Mouse (Mus musculus) thymus, adult 2 months (tissue): ENCODE results near the gene Fhl5. TPM values are rescaled to one million over a fixed set of nuclear protein-coding genes. Genes with fewer than 3 reads are reported as not detected.
"Not testable (repeated sequence)": the region's sequence is repeated elsewhere in the genome, so short reads cannot be mapped to it uniquely, and the experiment has no call there.

ENCODE experiments used
- DNase-seq: peaks from one replicate; pipeline ENCODE4 v3.0.0; 2021
- H3K27ac ChIP-seq: fragments of 200-500 bp; 2 replicates; pipeline ENCODE4 v1.5.1; 2012; ENCODE audit warnings: low read length, control low read depth; ENCODE audit not compliant: control insufficient read depth, insufficient read depth
- H3K27me3 ChIP-seq: fragments of 200-500 bp; 2 replicates; pipeline ENCODE4 v1.6.1; 2012; ENCODE audit warnings: mild to moderate bottlenecking, low read length, moderate library complexity, mixed read lengths; ENCODE audit not compliant: control insufficient read depth, insufficient read depth
- H3K36me3 ChIP-seq: fragments of 200-500 bp; 2 replicates; pipeline ENCODE4 v1.6.1; 2012; ENCODE audit warnings: mild to moderate bottlenecking, low read length, moderate library complexity; ENCODE audit not compliant: control insufficient read depth, insufficient read depth
- H3K4me1 ChIP-seq: fragments of 200-500 bp; replicated peaks from 2 replicates; pipeline ENCODE4 v1.6.1; 2012; ENCODE audit warnings: low read length; ENCODE audit not compliant: control insufficient read depth, insufficient read depth
- H3K4me3 ChIP-seq: fragments of 200-500 bp; 2 replicates; pipeline ENCODE4 v1.5.1; 2012; ENCODE audit warnings: mild to moderate bottlenecking, low read length, control low read depth, moderate library complexity; ENCODE audit not compliant: control insufficient read depth, insufficient read depth
- CTCF ChIP-seq: fragments of 200-500 bp; IDR thresholded peaks from 2 replicates; pipeline ENCODE4 v1.5.1; 2012; ENCODE audit warnings: mild to moderate bottlenecking, control low read depth, low read length, moderate library complexity, borderline replicate concordance; ENCODE audit not compliant: control insufficient read depth, poor library complexity, insufficient read depth; ENCODE audit errors: extremely low read depth
- POLR2A ChIP-seq: fragments of 200-500 bp; IDR thresholded peaks from 2 replicates; pipeline ENCODE4 v1.6.1; 2012; ENCODE audit warnings: mild to moderate bottlenecking, low read length, control low read depth, moderate library complexity; ENCODE audit not compliant: control insufficient read depth, poor library complexity, insufficient read depth; ENCODE audit errors: extremely low read depth
- WGBS: fragments of 180-500 bp; shearing (Covaris S2); methylation state at CpG from one replicate; pipeline ENCODE4 v1.1.7; 2018; 5-methylcytosine and 5-hydroxymethylcytosine counted together
- polyA plus RNA-seq: library from polyadenylated mRNA; depleted of rRNA; stranded (reverse); fragments of >200 nt; gene quantifications from 2 replicates; pipeline ENCODE4 v1.2.3, GENCODE M21; 2012; rRNA removed

Fhl5 gene
- 0.15 and 0.20 TPM in 2 replicates for polyA plus RNA-seq

GRCm38 (mm10) chr4:25242776-25243175 lies at the start of gene Fhl5:
Gene Fhl5, minus strand, starts transcription at chr4:25242876.
- Histone ChIP-seq H3K27ac (no peak within 1 kb of the TSS), H3K36me3 (no peaks in the 10 kb centered on the region), H3K27me3 (no peaks in the 10 kb centered on the region), H3K4me1 (no peaks in the 10 kb centered on the region), H3K4me3 (no peak within 1 kb of the TSS)
- WGBS: 82% methylated on average over 3 of the region's 3 CpGs
- DNase-seq: no peak
- TF ChIP-seq CTCF: no peak
- TF ChIP-seq POLR2A: no peak

DNA sequence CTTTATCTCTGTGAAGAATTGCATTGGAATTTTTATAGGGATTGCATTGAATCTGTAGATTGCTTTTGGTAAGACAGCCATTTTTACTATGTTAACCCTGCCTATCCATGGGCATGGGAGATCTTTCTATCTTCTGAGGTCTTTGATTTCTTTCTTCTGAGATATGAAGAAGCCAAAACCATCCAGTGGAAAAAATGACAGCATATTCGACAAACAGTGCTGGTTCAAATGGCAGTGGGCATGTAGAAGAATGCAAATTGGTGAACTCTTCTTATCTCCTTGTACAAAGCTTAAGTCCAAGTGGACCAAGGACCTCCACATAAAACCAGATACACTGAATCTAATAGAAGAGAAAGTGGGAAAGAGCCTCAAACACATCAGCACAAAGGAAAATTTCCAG lies 42.3 kb upstream of the Fhl5 start:
- not testable (repeated sequence) for H3K27me3 ChIP-seq, H3K4me1 ChIP-seq, H3K27ac ChIP-seq, H3K4me3 ChIP-seq, H3K36me3 ChIP-seq, DNase-seq
- WGBS: 96% methylated on average over 1 of the region's 1 CpGs

- H3K4me3 ChIP-seq: peak within 1 kb of the TSS; percentile 84
- peak; percentile 98 for DNase-seq
- WGBS: under 1% methylated on average over 30 of the region's 30 CpGs
- H3K36me3 ChIP-seq: peaks cover 11% of the 10 kb centered on the region; the same call in 1 of the 2 replicates
- H3K4me1 ChIP-seq: no peaks in the 10 kb centered on the region
- 0 out of 2 replicates have a peak within 1 kb of the TSS, but pooled peaks have one; percentile 11 for H3K27ac ChIP-seq
- TF ChIP-seq CTCF (no peak), POLR2A (peak; percentile 85)
- H3K27me3 ChIP-seq: no peaks in the 10 kb centered on the region
Measured at GRCm38 (mm10) chr4:25281671-25282038, 39.0 kb upstream of the Fhl5 start, which contains the start of gene Ufl1. Gene Ufl1, minus strand, starts transcription at chr4:25281821.

- H3K36me3 ChIP-seq: peaks cover 11% of the 10 kb centered on the region; the same call in 1 of the 2 replicates
- no peak for DNase-seq
- H3K27ac ChIP-seq: 0 out of 2 replicates have a peak overlapping the region, but pooled peaks have one; percentile 11
- H3K27me3 ChIP-seq: no peaks in the 10 kb centered on the region
- no peak for TF ChIP-seq POLR2A
- TF ChIP-seq CTCF: peak; percentile 37; the same call in 1 of the 2 replicates
- peak overlapping the region; percentile 84 for H3K4me3 ChIP-seq
- WGBS: 3% methylated on average over 32 of the region's 32 CpGs
- H3K4me1 ChIP-seq: no peaks in the 10 kb centered on the region
Measured at GRCm38 (mm10) chr4:25280938-25281670, 38.4 kb upstream of the Fhl5 start.

DNA sequence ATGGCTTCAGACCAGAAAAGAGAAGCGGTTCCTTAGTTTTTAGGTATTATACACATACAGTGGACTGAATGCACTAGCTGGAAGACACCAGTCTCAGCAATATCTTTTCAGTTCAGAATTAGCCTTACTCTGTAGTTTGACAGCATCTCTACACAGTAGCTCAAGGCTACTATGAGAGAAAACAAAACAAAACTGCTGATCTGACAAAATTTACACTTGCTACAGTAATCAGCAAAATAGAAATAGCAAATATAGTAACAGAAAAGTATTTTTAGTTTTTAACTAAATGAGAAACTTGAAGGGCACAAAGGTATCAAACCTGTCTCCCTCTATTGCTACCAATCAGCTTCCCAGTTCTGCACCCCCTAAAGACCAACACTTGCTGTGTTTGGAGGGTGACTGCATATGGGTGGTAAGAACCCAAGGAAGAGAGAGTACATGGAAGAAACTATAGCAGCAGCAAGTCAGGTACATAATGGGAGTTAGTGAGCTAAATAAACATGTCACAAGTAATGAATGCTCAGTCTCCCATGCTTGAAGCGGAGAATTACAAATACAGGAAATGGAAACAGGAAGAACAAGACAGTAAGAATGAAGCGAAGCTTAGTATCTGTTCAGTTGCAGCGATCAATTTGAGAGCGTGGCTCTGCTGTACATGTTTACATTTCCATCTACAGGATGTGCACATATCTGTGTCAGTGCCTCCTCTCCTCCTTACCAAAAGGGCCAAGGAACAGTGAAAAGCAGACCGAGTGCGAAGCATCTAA lies 30.4 kb upstream of the Fhl5 start:
- TF ChIP-seq CTCF (no peak), POLR2A (no peak)
- Histone ChIP-seq H3K4me3 (no peak overlapping the region), H3K4me1 (no peaks in the 10 kb centered on the region), H3K27ac (no peak overlapping the region), H3K27me3 (no peaks in the 10 kb centered on the region), H3K36me3 (peaks cover 46% of the 10 kb centered on the region)
- no peak for DNase-seq
- WGBS: 97% methylated on average over 7 of the region's 7 CpGs

GRCm38 (mm10) chr4:25271926-25272325 lies 29.2 kb upstream of the Fhl5 start:
- H3K27me3 ChIP-seq: no peaks in the 10 kb centered on the region
- no peak overlapping the region for H3K4me3 ChIP-seq
- no peak for DNase-seq
- TF ChIP-seq CTCF (no peak), POLR2A (no peak)
- H3K4me1 ChIP-seq: no peaks in the 10 kb centered on the region
- H3K27ac ChIP-seq: no peak overlapping the region
- H3K36me3 ChIP-seq: peaks cover 38% of the 10 kb centered on the region
- WGBS: 92% methylated on average over 1 of the region's 1 CpGs
